In the genomic region with DNA sequence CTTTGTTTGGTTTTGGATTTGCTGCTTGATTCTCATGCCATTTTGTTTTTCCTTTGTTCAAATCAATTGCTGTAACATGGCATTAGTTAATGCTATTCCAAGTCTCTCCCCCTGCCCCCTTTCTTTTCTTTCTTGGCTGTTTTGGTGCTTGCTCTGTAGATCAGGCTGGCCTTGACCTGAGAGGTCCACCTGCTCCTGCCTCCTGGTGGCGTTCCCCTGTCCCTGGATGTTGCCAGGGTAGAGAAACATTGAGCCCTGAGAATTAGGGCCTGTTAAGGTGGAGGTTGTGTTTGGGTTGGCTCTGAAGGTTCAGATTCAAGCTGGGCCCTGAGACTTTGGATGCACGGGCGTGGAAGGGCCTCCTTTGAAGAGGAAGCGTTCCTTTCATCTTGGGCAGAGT, we compare ENCODE assay signal across 13 mouse cellular contexts.
"Had no signal": no experiment of that assay in that cellular context is flagged by ENCODE, and none has a peak within 500 bp of the region (broad histone marks: within the 10 kb centered on the region; RNA-seq: fewer than 3 reads in every experiment).

No protein-coding gene starts in this region.

- H3K9me3 ChIP-seq: limb, embryonic 12.5 days; liver, embryonic 15.5 days; midbrain, embryonic 10.5 days; neural tube, embryonic 12.5 days had no signal

- DNase-seq: kidney, adult 9 months; kidney, postnatal 14 days; liver; lung, adult 2 months; lung, postnatal 10 days; lung, postnatal 4 days; midbrain, embryonic 14.5 days; thymus, postnatal 14 days had no signal

- H3K36me3 ChIP-seq: limb, embryonic 12.5 days; liver, embryonic 15.5 days; midbrain, embryonic 10.5 days; neural tube, embryonic 12.5 days had no signal

- H3K4me2 ChIP-seq: limb, embryonic 12.5 days; liver, embryonic 15.5 days; neural tube, embryonic 12.5 days had no signal

- H3K4me3 ChIP-seq: limb, embryonic 12.5 days; liver, embryonic 15.5 days; midbrain, embryonic 10.5 days; neural tube, embryonic 12.5 days had no signal

- H3K27me3 ChIP-seq: limb, embryonic 12.5 days; liver, embryonic 15.5 days; neural tube, embryonic 12.5 days had no signal

- H3K27ac ChIP-seq: limb, embryonic 12.5 days; liver, embryonic 15.5 days; midbrain, embryonic 10.5 days; neural tube, embryonic 12.5 days; stomach, postnatal 0 days had no signal

- H3K9ac ChIP-seq: limb, embryonic 12.5 days; liver, embryonic 15.5 days; neural tube, embryonic 12.5 days had no signal
